Mouse (Mus musculus) erythroblast, embryonic 14.5 days (primary cell): ENCODE data around the gene Ank3.

ENCODE experiments used
- GATA1 ChIP-seq: IDR thresholded peaks from 2 replicates; pipeline ENCODE4 v1.6.1; 2012; ENCODE audit warnings: low read length, inconsistent platforms, mixed read lengths
- TAL1 ChIP-seq: IDR thresholded peaks from 3 replicates; pipeline ENCODE4 v1.6.1; 2012; ENCODE audit warnings: low read length, inconsistent platforms, mixed read lengths

GRCm38 (mm10) chr10:69689096-69689495 lies 290.5 kb downstream of the Ank3 start:
- no peak for TF ChIP-seq GATA1
- TF ChIP-seq TAL1 = no peak
